Mouse (Mus musculus): ENCODE results near the gene Cyth2. TPM values are rescaled to one million over a fixed set of nuclear protein-coding genes. Genes with fewer than 3 reads are reported as not detected.

Cyth2 gene
- total and polyA plus RNA-seq, 3 experiments: 25.6 to 59.4 (median 59.1) TPM

- Histone ChIP-seq H3K27me3 (replicated peaks) (no peaks in the 10 kb centered on the region), H3K36me3 (replicated peaks in 1 of 2; ENCODE audit: control insufficient read depth in 1 of 2, insufficient read depth in 1 of 2, low read length in 1 of 2) (peaks cover 23 to 65% of the 10 kb centered on the region in 2 experiments), H3K4me3 (replicated peaks in 1 of 3; ENCODE audit: low read depth in 2 of 3, low read length in 2 of 3, poor library complexity in 1 of 3) (no peak overlapping the region), H3K27ac (ENCODE audit: insufficient read depth, low read depth) (no peak overlapping the region), H3K4me2 (ENCODE audit: insufficient read depth, low read depth, poor library complexity, severe bottlenecking) (no peak overlapping the region), H3K79me2 (replicated peaks; ENCODE audit: control insufficient read depth, extremely low read depth, insufficient read depth, poor library complexity, severe bottlenecking) (no peaks in the 10 kb centered on the region), H3K9me3 (replicated peaks; ENCODE audit: low read length) (no peaks in the 10 kb centered on the region), H3K9ac (ENCODE audit: insufficient read depth, low read depth) (no peak overlapping the region), H3K4me1 (ENCODE audit: control insufficient read depth in 1 of 2, insufficient read depth in 2 of 2) (peaks cover 0 to 12% of the 10 kb centered on the region in 2 experiments; a peak in 2 of 4 replicates)
- in situ Hi-C loops (cut with MboI; ENCODE audit: low pct_ligation_motif_present, low pct_unique_long_range_greater_than_20kb, low sequenced_read_pairs): no loop called here
- dilution Hi-C loops (cut with MboI; ENCODE audit: extremely low pct_ligation_motif_present, extremely low pct_unique_long_range_greater_than_20kb, low sequenced_read_pairs): no loop called here
- no peak for DNase-seq (ENCODE audit: extremely low read depth)
- TF ChIP-seq KAT2A (IDR thresholded peaks at IDR 0.05; ENCODE audit: insufficient replicate concordance, low read length) (no peak), USF2 (conservative IDR thresholded peaks at IDR 0.05; ENCODE audit: low read depth, low read length) (no peak), ZKSCAN1 (IDR thresholded peaks at IDR 0.05; ENCODE audit: borderline replicate concordance, low read depth, low read length) (no peak), MAZ (IDR thresholded peaks at IDR 0.05; ENCODE audit: low read depth, low read length) (no peak), E2F4 (IDR thresholded peaks at IDR 0.05; ENCODE audit: insufficient replicate concordance, low read depth, low read length) (no peak), PAX5 (IDR thresholded peaks at IDR 0.05; ENCODE audit: low read length) (no peak), ETS1 (conservative IDR thresholded peaks at IDR 0.05; ENCODE audit: low read depth, low read length) (no peak), UBTF (IDR thresholded peaks at IDR 0.05; ENCODE audit: low read depth, low read length) (no peak), MAFK (IDR thresholded peaks at IDR 0.05; ENCODE audit: insufficient replicate concordance, low read length) (no peak), NELFE (IDR thresholded peaks at IDR 0.05; ENCODE audit: low read depth, low read length) (no peak), CTCF (conservative IDR thresholded peaks at IDR 0.05 in 1 of 2, IDR thresholded peaks at IDR 0.05 in 1 of 2; ENCODE audit: low read depth in 2 of 2, low read length in 2 of 2) (no peak), ZNF384 (IDR thresholded peaks at IDR 0.05; ENCODE audit: low read depth, low read length) (no peak), ZMIZ1 (IDR thresholded peaks at IDR 0.05; ENCODE audit: low read depth, low read length) (no peak), USF1 (IDR thresholded peaks at IDR 0.05; ENCODE audit: low read depth, low read length) (no peak), TCF12 (IDR thresholded peaks at IDR 0.05; ENCODE audit: low read depth, low read length) (no peak), MAX (IDR thresholded peaks at IDR 0.05; ENCODE audit: low read length) (no peak)
Measured at GRCm38 (mm10) chr7:45819843-45820242, 5.5 kb upstream of the Cyth2 start.

GRCm38 (mm10) chr7:45815984-45816351 lies 1.6 kb upstream of the Cyth2 start:
- Histone ChIP-seq H3K9ac (ENCODE audit: insufficient read depth, low read depth) (no peak overlapping the region), H3K27ac (ENCODE audit: insufficient read depth, low read depth) (no peak overlapping the region), H3K4me2 (ENCODE audit: insufficient read depth, low read depth, poor library complexity, severe bottlenecking) (no peak overlapping the region), H3K36me3 (replicated peaks in 1 of 2; ENCODE audit: control insufficient read depth in 1 of 2, insufficient read depth in 1 of 2, low read length in 1 of 2) (peaks cover 19 to 49% of the 10 kb centered on the region in 2 experiments), H3K4me1 (ENCODE audit: control insufficient read depth in 1 of 2, insufficient read depth in 2 of 2) (peaks cover 3 to 28% of the 10 kb centered on the region in 2 experiments; a peak in 3 of 4 replicates), H3K4me3 (replicated peaks in 1 of 3; ENCODE audit: low read depth in 2 of 3, low read length in 2 of 3, poor library complexity in 1 of 3) (no peak overlapping the region), H3K27me3 (replicated peaks) (no peaks in the 10 kb centered on the region), H3K9me3 (replicated peaks; ENCODE audit: low read length) (no peaks in the 10 kb centered on the region), H3K79me2 (replicated peaks; ENCODE audit: control insufficient read depth, extremely low read depth, insufficient read depth, poor library complexity, severe bottlenecking) (peaks cover 13% of the 10 kb centered on the region)
- in situ Hi-C loops (cut with MboI; ENCODE audit: low pct_ligation_motif_present, low pct_unique_long_range_greater_than_20kb, low sequenced_read_pairs) (no loop called here), dilution Hi-C loops (cut with MboI; ENCODE audit: extremely low pct_ligation_motif_present, extremely low pct_unique_long_range_greater_than_20kb, low sequenced_read_pairs) (no loop called here)
- no peak for DNase-seq (ENCODE audit: extremely low read depth)
- no peak for TF ChIP-seq MEF2A (IDR thresholded peaks at IDR 0.05; ENCODE audit: borderline replicate concordance, low read depth, low read length)

Measured in CH12.LX (cell line).